Mouse (Mus musculus) testis, adult 2 months (tissue): Measurements from ENCODE around the gene Hoxb7.

ENCODE experiments used
- CTCF ChIP-seq: fragments of 200-500 bp; IDR thresholded peaks from 2 replicates; pipeline ENCODE4 v1.5.1; 2012; ENCODE audit warnings: low read depth, mild to moderate bottlenecking, inconsistent platforms, low read length, moderate library complexity; ENCODE audit not compliant: control insufficient read depth, insufficient read depth, insufficient replicate concordance
- POLR2A ChIP-seq: fragments of 200-500 bp; IDR thresholded peaks from 2 replicates; pipeline ENCODE4 v1.6.1; 2012; ENCODE audit warnings: low read depth, mild to moderate bottlenecking, inconsistent platforms, low read length, moderate library complexity; ENCODE audit not compliant: control insufficient read depth

- TF ChIP-seq CTCF (no peak), POLR2A (no peak)
These were observed 26.9 kb upstream of the Hoxb7 start for GRCm38 (mm10) chr11:96259511-96259910.
